Mouse (Mus musculus) spleen, adult 2 months (tissue): ENCODE results near the gene Coq9. TPM values are rescaled to one million over a fixed set of nuclear protein-coding genes. Genes with fewer than 3 reads are reported as not detected.

Experiments used
- DNase-seq, 2 experiments: peaks; one replicate each; pipeline versions ENCODE4 v3.0.0 to v3.0.0-alpha.2; 2012 to 2021; ENCODE audit warnings: low spot score in 2 of 2, low read depth in 1 of 2
- H3K27ac ChIP-seq: fragments of 200-500 bp; 2 replicates; pipeline ENCODE4 v1.5.1; 2012; ENCODE audit warnings: low read length, inconsistent platforms; ENCODE audit not compliant: insufficient read depth
- H3K27me3 ChIP-seq: fragments of 200-500 bp; 2 replicates; pipeline ENCODE4 v1.6.1; 2012; ENCODE audit warnings: mild to moderate bottlenecking, moderate library complexity, low read length, inconsistent platforms; ENCODE audit not compliant: control insufficient read depth, insufficient read depth
- H3K36me3 ChIP-seq: fragments of 200-500 bp; 2 replicates; pipeline ENCODE4 v1.6.1; 2012; ENCODE audit warnings: mild to moderate bottlenecking, low read length, inconsistent platforms; ENCODE audit not compliant: control insufficient read depth, insufficient read depth
- H3K4me1 ChIP-seq: fragments of 200-500 bp; 2 replicates; pipeline ENCODE4 v1.6.1; 2011; ENCODE audit warnings: inconsistent platforms; ENCODE audit not compliant: control insufficient read depth, insufficient read depth, insufficient read length
- H3K4me3 ChIP-seq: fragments of 200-500 bp; 2 replicates; pipeline ENCODE4 v1.5.1; 2011; ENCODE audit warnings: mild to moderate bottlenecking, inconsistent platforms; ENCODE audit not compliant: insufficient read depth, insufficient read length; ENCODE audit errors: extremely low read depth
- CTCF ChIP-seq: fragments of 200-500 bp; IDR thresholded peaks from 2 replicates; pipeline ENCODE4 v1.5.1; 2011; ENCODE audit warnings: mild to moderate bottlenecking, inconsistent platforms; ENCODE audit not compliant: insufficient read depth, insufficient read length, insufficient replicate concordance; ENCODE audit errors: extremely low read depth
- POLR2A ChIP-seq: fragments of 200-500 bp; IDR thresholded peaks from 2 replicates; pipeline ENCODE4 v1.6.1; 2011; ENCODE audit warnings: low read depth, low read length, inconsistent platforms
- WGBS: fragments of 180-500 bp; shearing (Covaris S2); methylation state at CpG from one replicate; pipeline ENCODE4 v1.1.7; 2018; 5-methylcytosine and 5-hydroxymethylcytosine counted together
- polyA plus RNA-seq: library from polyadenylated mRNA; depleted of rRNA; stranded (reverse); fragments of >200 nt; gene quantifications from 2 replicates; pipeline ENCODE4 v1.2.3, GENCODE M21; 2012

Coq9 gene
- polyA plus RNA-seq, 1 experiment = 70.8 TPM

- TF ChIP-seq CTCF (no peak), POLR2A (no peak)
- WGBS = 90% methylated on average over 7 of the region's 7 CpGs
- Histone ChIP-seq H3K36me3 (peaks cover 4% of the 10 kb centered on the region), H3K27ac (no peak overlapping the region), H3K4me3 (no peak overlapping the region), H3K4me1 (peaks cover 11% of the 10 kb centered on the region; the same call in 1 of the 2 replicates), H3K27me3 (peaks cover 5% of the 10 kb centered on the region; the same call in 1 of the 2 replicates)
- no peak for DNase-seq
These were observed 31.0 kb downstream of the Coq9 start for GRCm38 (mm10) chr8:94869146-94869545.

- 63% methylated on average over 4 of the region's 4 CpGs for WGBS
- no peak for TF ChIP-seq POLR2A
- no peak for TF ChIP-seq CTCF
These were observed 31.9 kb downstream of the Coq9 start for GRCm38 (mm10) chr8:94870003-94870402.

GRCm38 (mm10) chr8:94870474-94871107 is 32.5 kb downstream of the Coq9 start:
- H3K27me3 ChIP-seq = peaks cover 9% of the 10 kb centered on the region
- H3K36me3 ChIP-seq = no peaks in the 10 kb centered on the region
- 6% methylated on average over 22 of the region's 22 CpGs for WGBS
- TF ChIP-seq POLR2A (no peak), CTCF (no peak)
- no peak for DNase-seq
- H3K27ac ChIP-seq = no peak overlapping the region
- peak overlapping the region; percentile 20; the same call in 1 of the 2 replicates for H3K4me3 ChIP-seq
- peaks cover 19% of the 10 kb centered on the region for H3K4me1 ChIP-seq

More at GRCm38 (mm10) chr8:94870003-94870402, 31.9 kb downstream of the Coq9 start:
- Histone ChIP-seq H3K4me1 (peaks cover 13% of the 10 kb centered on the region; the same call in 1 of the 2 replicates), H3K36me3 (no peaks in the 10 kb centered on the region), H3K27me3 (peaks cover 5% of the 10 kb centered on the region; the same call in 1 of the 2 replicates), H3K4me3 (no peak overlapping the region), H3K27ac (no peak overlapping the region)
- DNase-seq = no peak

- TF ChIP-seq POLR2A (no peak), CTCF (no peak)
- peak overlapping the region; percentile 20; the same call in 1 of the 2 replicates for H3K4me3 ChIP-seq
These were observed 33.2 kb downstream of the Coq9 start for GRCm38 (mm10) chr8:94871108-94871894.

GRCm38 (mm10) chr8:94872156-94872555 is 34.0 kb downstream of the Coq9 start:
- no peak for DNase-seq
- no peak overlapping the region for H3K27ac ChIP-seq
- peaks cover 9% of the 10 kb centered on the region for H3K27me3 ChIP-seq
- H3K4me3 ChIP-seq = no peak overlapping the region
- TF ChIP-seq CTCF (no peak), POLR2A (no peak)
- 69% methylated on average over 3 of the region's 3 CpGs for WGBS
- no peaks in the 10 kb centered on the region for H3K36me3 ChIP-seq
- peaks cover 30% of the 10 kb centered on the region for H3K4me1 ChIP-seq

More at GRCm38 (mm10) chr8:94871108-94871894, 33.2 kb downstream of the Coq9 start:
- H3K27me3 ChIP-seq = peaks cover 9% of the 10 kb centered on the region
- peaks cover 25% of the 10 kb centered on the region for H3K4me1 ChIP-seq
- WGBS = 7% methylated on average over 7 of the region's 7 CpGs
- no peak overlapping the region for H3K27ac ChIP-seq
- H3K36me3 ChIP-seq = no peaks in the 10 kb centered on the region
- no peak for DNase-seq

- 89% methylated on average over 2 of the region's 2 CpGs for WGBS
- DNase-seq = no peak
- Histone ChIP-seq H3K36me3 (no peaks in the 10 kb centered on the region), H3K27ac (no peak overlapping the region), H3K4me1 (peaks cover 30% of the 10 kb centered on the region), H3K27me3 (peaks cover 9% of the 10 kb centered on the region), H3K4me3 (no peak overlapping the region)
- TF ChIP-seq CTCF = no peak
- no peak for TF ChIP-seq POLR2A
These were observed 34.5 kb downstream of the Coq9 start for GRCm38 (mm10) chr8:94872576-94872975.
